Mouse (Mus musculus) midbrain, embryonic 10.5 days (tissue): Measurements from ENCODE around the gene Mief1. TPM values are rescaled to one million over a fixed set of nuclear protein-coding genes. Genes with fewer than 3 reads are reported as not detected.

Source experiments
- DNase-seq: peaks from one replicate; pipeline ENCODE4 v3.0.0-alpha.2; 2017; ENCODE audit warnings: low spot score
- H3K27ac ChIP-seq: fragments of 300-500 bp; sonication (generic); replicated peaks from 2 replicates; pipeline ENCODE4 v1.5.1; 2016; ENCODE audit warnings: mild to moderate bottlenecking
- H3K27me3 ChIP-seq: fragments of 300-500 bp; sonication (generic); 2 replicates; pipeline ENCODE4 v1.6.1; 2016; ENCODE audit warnings: low read depth, mild to moderate bottlenecking; ENCODE audit not compliant: poor library complexity, severe bottlenecking
- H3K36me3 ChIP-seq: fragments of 300-500 bp; sonication (generic); 2 replicates; pipeline ENCODE4 v1.6.1; 2016; ENCODE audit warnings: mild to moderate bottlenecking, moderate library complexity
- H3K4me1 ChIP-seq: fragments of 300-500 bp; sonication (generic); 2 replicates; pipeline ENCODE4 v1.6.1; 2016
- H3K4me3 ChIP-seq: fragments of 300-500 bp; sonication (generic); 2 replicates; pipeline ENCODE4 v1.5.1; 2016; ENCODE audit warnings: mild to moderate bottlenecking, moderate library complexity
- H3K9me3 ChIP-seq: fragments of 300-500 bp; sonication (generic); replicated peaks from 2 replicates; pipeline ENCODE4 v1.6.1; 2016; ENCODE audit warnings: mild to moderate bottlenecking
- WGBS: fragments of 180-500 bp; shearing (Covaris S2); methylation state at CpG from one replicate; pipeline ENCODE4 v1.1.7; 2016; 5-methylcytosine and 5-hydroxymethylcytosine counted together
- polyA plus RNA-seq: library from polyadenylated mRNA; unstranded; fragments of >200 nt; fragmentation: Nextera tagmentation; extraction: Ambion mirVana; gene quantifications from 2 replicates; pipeline ENCODE4 v1.2.1, GENCODE M21; 2016

Mief1 gene
- polyA plus RNA-seq: 39.7 and 45.1 TPM in 2 replicates

- under 1% methylated on average over 67 of the region's 67 CpGs for WGBS
- Histone ChIP-seq H3K9me3 (no peaks in the 10 kb centered on the region), H3K27me3 (peaks cover 12% of the 10 kb centered on the region; the same call in 1 of the 2 replicates), H3K4me1 (peaks cover 31% of the 10 kb centered on the region), H3K4me3 (peak within 1 kb of the TSS; percentile 84), H3K27ac (peak within 1 kb of the TSS; percentile 93), H3K36me3 (peaks cover 36% of the 10 kb centered on the region)
- DNase-seq: peak; percentile 97
Measured at GRCm38 (mm10) chr15:80233733-80234509, at the start of gene Mief1. Mief1 (plus strand) TSS chr15:80234018.

- no peak for DNase-seq
- Histone ChIP-seq H3K36me3 (no peaks in the 10 kb centered on the region), H3K4me1 (peaks cover 17% of the 10 kb centered on the region), H3K27me3 (no peaks in the 10 kb centered on the region), H3K9me3 (no peaks in the 10 kb centered on the region), H3K27ac (no peak overlapping the region), H3K4me3 (no peak overlapping the region)
- 80% methylated on average over 5 of the region's 5 CpGs for WGBS
Measured at GRCm38 (mm10) chr15:80188927-80189326, 44.9 kb upstream of the Mief1 start.

- H3K4me3 ChIP-seq: no peak overlapping the region
- H3K36me3 ChIP-seq: no peaks in the 10 kb centered on the region
- 75% methylated on average over 4 of the region's 4 CpGs for WGBS
- H3K9me3 ChIP-seq: no peaks in the 10 kb centered on the region
- H3K4me1 ChIP-seq: peaks cover 19% of the 10 kb centered on the region
- DNase-seq: no peak
- no peak overlapping the region for H3K27ac ChIP-seq
- no peaks in the 10 kb centered on the region for H3K27me3 ChIP-seq
Measured at GRCm38 (mm10) chr15:80190075-80190474, 43.7 kb upstream of the Mief1 start.

- Histone ChIP-seq H3K36me3 (no peaks in the 10 kb centered on the region; the same call in 1 of the 2 replicates), H3K27ac (no peak overlapping the region), H3K4me1 (peaks cover 19% of the 10 kb centered on the region), H3K27me3 (no peaks in the 10 kb centered on the region), H3K4me3 (no peak overlapping the region), H3K9me3 (no peaks in the 10 kb centered on the region)
- no peak for DNase-seq
- 80% methylated on average over 8 of the region's 8 CpGs for WGBS
Measured at GRCm38 (mm10) chr15:80191585-80192245, 42.1 kb upstream of the Mief1 start.

- no peaks in the 10 kb centered on the region for H3K27me3 ChIP-seq
- no peak overlapping the region for H3K27ac ChIP-seq
- H3K4me3 ChIP-seq: no peak overlapping the region
- H3K36me3 ChIP-seq: peaks cover 2% of the 10 kb centered on the region; the same call in 1 of the 2 replicates
- peaks cover 19% of the 10 kb centered on the region for H3K4me1 ChIP-seq
- no peaks in the 10 kb centered on the region for H3K9me3 ChIP-seq
- 84% methylated on average over 6 of the region's 6 CpGs for WGBS
- no peak for DNase-seq
Measured at GRCm38 (mm10) chr15:80192246-80192585, 41.6 kb upstream of the Mief1 start.

GRCm38 (mm10) chr15:80192847-80193246, 41.0 kb upstream of the Mief1 start:
- 83% methylated on average over 7 of the region's 7 CpGs for WGBS
- peaks cover 8% of the 10 kb centered on the region for H3K36me3 ChIP-seq
- peaks cover 6% of the 10 kb centered on the region; the same call in 1 of the 2 replicates for H3K9me3 ChIP-seq
- no peak overlapping the region for H3K27ac ChIP-seq
- H3K27me3 ChIP-seq: no peaks in the 10 kb centered on the region
- peaks cover 19% of the 10 kb centered on the region for H3K4me1 ChIP-seq
- DNase-seq: no peak
- no peak overlapping the region for H3K4me3 ChIP-seq

- no peak for DNase-seq
- Histone ChIP-seq H3K27ac (no peak overlapping the region), H3K9me3 (peaks cover 10% of the 10 kb centered on the region; the same call in 1 of the 2 replicates), H3K27me3 (no peaks in the 10 kb centered on the region), H3K4me3 (no peak overlapping the region), H3K4me1 (no peaks in the 10 kb centered on the region), H3K36me3 (peaks cover 15% of the 10 kb centered on the region)
- WGBS: 68% methylated on average over 2 of the region's 2 CpGs
Measured at GRCm38 (mm10) chr15:80199556-80199955, 34.3 kb upstream of the Mief1 start.

- Histone ChIP-seq H3K4me1 (no peaks in the 10 kb centered on the region), H3K27ac (no peak overlapping the region), H3K9me3 (peaks cover 10% of the 10 kb centered on the region; the same call in 1 of the 2 replicates), H3K36me3 (peaks cover 13% of the 10 kb centered on the region), H3K27me3 (no peaks in the 10 kb centered on the region), H3K4me3 (no peak overlapping the region)
- WGBS: 86% methylated on average over 6 of the region's 6 CpGs
- DNase-seq: no peak
Measured at GRCm38 (mm10) chr15:80202111-80202775, 31.6 kb upstream of the Mief1 start.

GRCm38 (mm10) chr15:80203406-80203805, 30.4 kb upstream of the Mief1 start:
- Histone ChIP-seq H3K9me3 (no peaks in the 10 kb centered on the region), H3K4me3 (no peak overlapping the region), H3K4me1 (peaks cover 5% of the 10 kb centered on the region), H3K27me3 (no peaks in the 10 kb centered on the region), H3K27ac (no peak overlapping the region), H3K36me3 (peaks cover 1% of the 10 kb centered on the region; the same call in 1 of the 2 replicates)
- DNase-seq: no peak
- WGBS: 39% methylated on average over 4 of the region's 4 CpGs

- 87% methylated on average over 3 of the region's 3 CpGs for WGBS
- no peak overlapping the region for H3K4me3 ChIP-seq
- no peak for DNase-seq
Measured at GRCm38 (mm10) chr15:80206057-80206565, 27.7 kb upstream of the Mief1 start.

GRCm38 (mm10) chr15:80208446-80208845, 25.4 kb upstream of the Mief1 start:
- Histone ChIP-seq H3K4me1 (peaks cover 9% of the 10 kb centered on the region), H3K27me3 (no peaks in the 10 kb centered on the region), H3K4me3 (no peak overlapping the region), H3K9me3 (no peaks in the 10 kb centered on the region), H3K36me3 (peaks cover 30% of the 10 kb centered on the region), H3K27ac (0 out of 2 replicates have a peak overlapping the region, but pooled peaks have one; percentile 13)
- WGBS: 11% methylated on average over 4 of the region's 4 CpGs
- no peak for DNase-seq

More at GRCm38 (mm10) chr15:80206057-80206565, 27.7 kb upstream of the Mief1 start:
- Histone ChIP-seq H3K4me1 (peaks cover 9% of the 10 kb centered on the region), H3K27me3 (no peaks in the 10 kb centered on the region), H3K36me3 (peaks cover 7% of the 10 kb centered on the region), H3K9me3 (no peaks in the 10 kb centered on the region), H3K27ac (no peak overlapping the region)

GRCm38 (mm10) chr15:80213688-80214087, 20.1 kb upstream of the Mief1 start:
- no peaks in the 10 kb centered on the region for H3K9me3 ChIP-seq
- DNase-seq: no peak

More at GRCm38 (mm10) chr15:80213688-80214087, 20.1 kb upstream of the Mief1 start:
- H3K36me3 ChIP-seq: peaks cover 30% of the 10 kb centered on the region
- H3K27ac ChIP-seq: no peak overlapping the region
- peaks cover 9% of the 10 kb centered on the region for H3K4me1 ChIP-seq
- no peaks in the 10 kb centered on the region for H3K27me3 ChIP-seq
- H3K4me3 ChIP-seq: no peak overlapping the region
